Mouse (Mus musculus) mesoderm, embryonic 11.5 days (tissue): ENCODE results near the gene Dlk1.
A peak's percentile ranks its signal among the peaks of the same experiment; 100 is the strongest.

ENCODE experiments used
- DNase-seq: peaks from one replicate; pipeline ENCODE4 v3.0.0-alpha.2; 2012; ENCODE audit warnings: low read depth, low spot score

The Dlk1 gene

DNA sequence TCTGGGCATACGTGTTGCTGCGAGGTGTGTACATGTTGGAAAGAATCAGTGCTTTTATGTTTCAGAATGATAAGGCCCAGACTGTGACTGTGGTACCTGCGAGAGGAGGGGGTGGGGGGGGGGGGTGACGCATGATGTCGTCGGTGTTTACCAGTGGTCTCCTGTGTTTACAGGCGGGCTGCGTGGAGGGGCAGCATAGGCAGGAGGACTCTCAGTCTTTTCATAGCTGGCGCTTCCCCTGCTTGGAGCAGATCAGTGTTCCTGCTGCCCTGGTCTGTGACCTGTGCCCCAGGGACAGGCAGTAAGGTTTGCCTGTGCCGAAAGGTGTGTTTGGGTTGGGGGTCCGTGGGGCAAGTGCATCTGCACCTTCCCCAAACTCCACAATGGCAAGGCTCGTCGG lies at the start of gene Dlk1:
TSS of gene Dlk1 (plus strand) at position 232 of the 400 bp plus-strand sequence.
- no peak for DNase-seq

GRCm38 (mm10) chr12:109402943-109403342 lies 49.7 kb upstream of the Dlk1 start:
- DNase-seq = no peak

DNA sequence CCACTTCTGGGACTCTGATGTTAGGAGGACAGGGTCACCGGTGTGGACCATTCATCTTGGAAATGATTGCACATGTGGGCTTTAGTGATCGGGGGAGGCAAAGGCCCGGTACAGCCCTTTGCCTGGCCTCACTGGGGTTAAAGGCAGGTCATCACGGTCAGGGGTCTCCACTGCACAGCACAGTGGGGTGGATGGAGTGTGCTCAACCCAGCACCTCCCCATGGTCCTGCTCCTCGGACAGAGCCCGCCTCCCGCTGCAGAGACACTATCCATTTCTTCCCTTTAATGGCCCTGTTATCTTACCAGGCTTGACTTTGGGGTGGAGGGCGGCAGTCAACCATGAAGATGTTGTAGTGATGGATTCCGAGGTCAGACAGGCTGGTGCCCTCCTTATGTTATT lies 48.9 kb upstream of the Dlk1 start:
- DNase-seq = no peak

- DNase-seq = no peak
Observed at GRCm38 (mm10) chr12:109406018-109406417, 46.6 kb upstream of the Dlk1 start.

DNA sequence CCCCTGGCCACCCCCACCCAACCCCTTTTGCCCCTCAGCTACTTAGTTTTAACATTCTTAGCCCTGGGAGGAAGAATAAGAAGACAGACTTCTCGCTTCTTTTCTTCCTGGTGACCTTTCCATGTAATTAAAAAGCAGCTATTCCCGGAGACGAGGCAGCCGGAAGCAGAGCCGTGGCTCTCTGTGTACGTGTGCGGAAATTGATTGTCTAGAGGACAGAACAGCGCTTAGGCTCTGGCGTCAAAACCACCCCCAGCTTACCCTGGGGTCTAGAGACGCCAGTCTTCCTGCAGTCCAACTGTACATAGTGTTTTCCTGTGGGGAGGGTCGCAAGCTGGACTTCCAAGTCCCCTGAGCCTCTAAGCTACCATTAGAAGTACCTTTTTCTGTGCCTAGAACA lies 41.9 kb upstream of the Dlk1 start:
- DNase-seq = no peak

DNA sequence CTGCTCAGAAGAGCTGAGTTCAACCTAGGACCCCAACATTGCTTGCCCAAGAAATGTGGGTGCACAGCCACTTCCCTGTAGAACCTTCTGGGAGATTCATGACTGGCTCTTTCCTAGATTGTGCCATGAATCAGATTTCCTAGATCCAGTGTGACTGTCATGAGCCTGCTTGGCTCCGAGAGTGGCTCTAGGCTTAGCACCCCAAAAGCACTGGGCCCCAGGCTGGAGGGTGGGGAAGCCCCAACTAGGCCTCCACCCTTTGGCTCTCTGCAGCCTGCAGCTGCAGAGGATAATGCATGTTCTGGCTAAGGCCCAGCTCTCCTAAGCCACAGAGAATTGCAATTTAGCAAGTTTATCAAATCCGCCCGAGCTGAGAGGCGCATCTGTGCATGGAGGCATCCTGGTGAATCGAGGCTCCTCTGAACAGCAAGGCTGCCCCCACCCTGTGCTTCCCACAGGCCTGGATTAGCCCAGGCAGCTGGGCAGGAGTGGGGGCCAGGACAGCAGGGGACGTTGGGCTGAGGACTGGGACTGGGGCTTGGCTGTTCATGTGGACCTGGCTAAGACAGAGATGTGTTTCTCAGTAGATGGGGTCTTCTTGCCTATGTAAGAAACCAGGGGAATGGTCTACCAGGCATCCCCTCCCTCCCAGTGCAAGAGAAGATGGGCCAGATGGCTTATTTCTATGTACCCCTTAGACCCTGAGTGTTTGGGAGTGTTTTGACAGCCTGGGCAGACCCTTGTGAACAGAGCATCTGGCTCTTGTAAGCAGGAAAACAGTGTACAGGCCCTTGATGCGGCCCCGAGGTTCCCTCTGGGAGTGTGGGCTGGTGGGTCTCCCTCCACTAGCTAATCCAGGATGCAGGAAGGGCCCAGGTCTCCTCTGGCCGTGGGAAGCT lies 41.2 kb upstream of the Dlk1 start:
- DNase-seq = no peak

GRCm38 (mm10) chr12:109412071-109412440 lies 40.6 kb upstream of the Dlk1 start:
- no peak for DNase-seq

DNA sequence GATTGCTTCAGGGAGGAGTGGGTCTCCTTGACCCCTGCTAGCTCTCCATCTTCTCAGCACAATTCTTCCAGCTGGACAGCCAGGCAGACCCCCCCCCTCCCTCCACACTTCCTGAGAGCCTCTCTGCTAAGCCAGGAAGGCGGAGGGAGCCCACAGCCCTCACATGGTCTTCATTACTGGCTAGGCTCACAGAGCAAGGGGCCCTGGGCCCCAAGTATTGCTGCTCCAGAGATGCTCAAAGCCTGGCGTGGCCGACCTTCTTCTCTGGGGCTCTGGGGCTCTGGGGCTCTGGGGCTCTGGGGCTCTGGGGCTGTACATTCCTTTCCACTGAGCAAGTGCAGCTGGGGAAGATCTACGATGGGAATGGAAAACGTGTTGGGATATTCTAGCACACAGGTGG lies 39.9 kb upstream of the Dlk1 start:
- peak; percentile 69 for DNase-seq

GRCm38 (mm10) chr12:109413321-109413720 lies 39.3 kb upstream of the Dlk1 start:
- no peak for DNase-seq

- DNase-seq = no peak
Observed at GRCm38 (mm10) chr12:109416681-109417080, 35.9 kb upstream of the Dlk1 start.

DNA sequence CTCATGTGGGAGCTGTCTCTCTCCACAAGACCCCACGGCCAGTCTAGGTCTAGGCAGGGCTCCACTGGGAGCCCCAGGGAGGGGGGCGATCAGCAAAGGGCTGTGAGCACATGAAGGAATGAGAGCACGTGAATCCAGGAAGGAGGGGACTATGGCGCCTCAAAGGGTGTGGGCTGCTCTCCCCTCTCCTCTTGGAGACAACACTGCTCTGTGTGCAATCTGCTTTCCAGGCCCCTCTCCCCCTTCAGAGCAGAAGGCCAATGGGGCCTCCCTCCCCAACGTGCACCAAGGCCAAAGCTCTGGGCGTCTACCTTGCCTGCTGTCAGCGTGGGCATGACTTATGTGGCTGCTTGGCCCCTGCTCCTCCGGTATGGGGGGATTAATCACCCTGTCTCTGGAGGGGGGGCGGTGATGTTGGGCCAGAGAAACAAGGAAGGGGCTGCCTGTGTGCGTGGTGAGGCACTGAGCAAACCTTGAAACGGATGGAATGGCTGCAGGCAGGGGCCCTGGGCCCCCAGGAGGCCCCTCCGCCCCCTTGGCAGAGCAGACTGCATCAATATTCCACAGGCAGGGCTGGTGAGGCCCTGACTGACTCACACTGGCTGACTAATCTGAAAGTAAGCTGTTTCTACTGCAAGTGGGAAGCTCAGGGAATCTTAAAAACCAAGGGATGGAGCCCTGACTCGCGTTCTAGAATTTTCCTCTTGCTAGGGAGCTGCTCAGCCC lies 35.0 kb upstream of the Dlk1 start:
- DNase-seq = peak; percentile 88

- DNase-seq = no peak
Observed at GRCm38 (mm10) chr12:109420006-109420405, 32.6 kb upstream of the Dlk1 start.

DNA sequence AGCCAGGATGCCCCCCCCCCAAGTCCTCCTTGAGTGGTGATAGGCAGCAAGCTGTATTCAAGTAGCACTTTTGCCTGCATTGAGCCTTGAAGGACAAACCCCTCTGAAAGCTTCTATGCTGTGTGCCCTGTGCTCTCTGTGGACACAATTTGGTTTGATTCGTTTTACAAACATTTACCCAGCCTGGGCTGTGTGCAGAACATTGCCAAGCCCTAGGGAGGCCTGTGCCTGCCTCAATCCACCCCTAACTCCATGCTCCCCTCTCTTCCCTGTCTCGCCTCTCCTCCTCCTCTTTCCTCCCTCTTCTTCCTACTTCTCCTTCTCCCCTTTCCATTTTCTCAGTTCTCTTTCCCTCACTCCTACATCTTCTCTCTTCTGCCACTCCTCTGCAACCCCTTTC lies 29.5 kb upstream of the Dlk1 start:
- DNase-seq = no peak

DNA sequence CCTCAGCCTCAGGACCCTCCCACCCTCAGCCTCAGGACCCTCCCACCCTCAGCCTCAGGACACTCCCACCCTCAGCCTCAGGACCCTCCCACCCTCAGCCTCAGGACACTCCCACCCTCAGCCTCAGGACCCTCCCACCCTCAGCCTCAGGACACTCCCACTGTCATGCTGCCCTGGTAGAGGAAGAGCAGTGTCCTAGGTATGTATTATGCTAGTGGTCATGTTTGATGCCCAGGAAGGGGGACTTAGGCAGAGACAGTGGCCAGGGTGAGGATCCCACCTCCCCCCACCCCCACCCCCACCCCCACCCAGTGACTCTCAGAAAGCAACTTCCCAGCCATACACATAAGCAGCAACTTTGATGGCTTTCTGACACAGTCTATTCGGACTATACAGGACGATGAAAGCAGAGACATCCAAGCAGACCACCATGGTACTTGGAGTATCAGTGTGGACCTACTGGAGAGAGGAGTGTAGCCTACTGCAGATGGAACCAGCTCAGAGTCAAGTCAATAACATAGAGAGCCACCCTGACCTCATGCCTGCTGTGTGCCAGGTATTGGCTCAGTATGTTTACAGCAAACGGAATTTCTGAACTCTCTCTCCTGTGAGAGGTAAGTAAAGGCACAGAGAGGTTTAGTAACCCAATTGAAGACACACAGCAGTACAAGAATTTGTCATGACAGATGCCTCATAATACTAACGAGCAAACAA lies 28.8 kb upstream of the Dlk1 start:
- no peak for DNase-seq

GRCm38 (mm10) chr12:109424753-109425332 lies 27.8 kb upstream of the Dlk1 start:
- DNase-seq = no peak

GRCm38 (mm10) chr12:109425982-109426381 lies 26.6 kb upstream of the Dlk1 start:
- no peak for DNase-seq

DNA sequence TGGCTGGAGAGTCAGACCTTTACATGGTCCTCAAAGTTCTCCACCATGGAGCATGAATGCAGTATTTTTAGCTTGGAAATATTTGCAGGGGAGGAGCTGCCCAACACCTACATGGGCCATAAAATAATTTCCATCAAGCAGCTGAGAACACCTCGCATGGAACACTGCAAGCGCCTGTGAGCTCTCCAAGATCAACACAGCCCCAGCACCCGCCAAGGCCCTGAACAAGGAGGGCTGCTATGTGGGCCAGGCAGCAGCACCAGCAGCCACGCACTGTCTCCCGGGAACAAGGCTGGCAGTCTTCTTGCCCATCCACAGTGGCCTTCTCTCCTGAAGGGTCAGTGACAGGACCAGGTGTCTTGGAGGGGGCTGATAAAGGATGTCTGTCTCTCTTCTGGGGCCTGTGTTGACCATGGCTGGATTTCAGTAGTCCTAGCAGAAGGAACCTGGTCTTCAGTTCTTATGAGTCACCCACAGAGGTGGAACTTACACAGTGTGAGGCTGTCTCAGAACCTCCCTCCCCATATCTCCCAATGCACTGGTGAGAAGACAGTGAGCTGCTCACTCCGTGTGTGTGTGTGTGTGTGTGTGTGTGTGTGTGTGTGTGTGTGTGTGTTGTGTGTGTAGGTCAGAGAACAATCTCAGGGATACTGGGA lies 20.0 kb upstream of the Dlk1 start:
- no peak for DNase-seq

DNA sequence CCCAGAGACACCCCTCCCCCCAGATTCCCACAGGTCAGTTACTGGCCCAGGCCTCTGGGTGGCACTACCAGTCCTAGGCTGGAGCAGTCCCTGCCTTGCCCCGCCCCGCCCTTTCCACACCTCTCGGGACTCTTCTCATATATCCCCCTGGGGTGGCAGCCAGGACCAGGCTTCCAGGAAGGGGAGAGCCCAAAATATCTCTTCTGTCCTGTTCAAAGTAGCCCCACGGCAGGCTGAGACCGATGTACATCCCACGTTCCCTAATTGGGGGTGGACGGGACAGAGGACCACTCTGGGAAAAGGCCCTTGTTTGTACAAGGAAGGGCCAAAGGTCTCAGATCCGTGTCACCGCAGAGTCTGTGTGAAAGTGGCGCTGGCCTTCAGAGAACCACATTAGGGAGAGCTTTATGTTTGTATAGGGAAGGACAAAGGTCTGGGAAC lies 16.2 kb upstream of the Dlk1 start:
- no peak for DNase-seq

DNA sequence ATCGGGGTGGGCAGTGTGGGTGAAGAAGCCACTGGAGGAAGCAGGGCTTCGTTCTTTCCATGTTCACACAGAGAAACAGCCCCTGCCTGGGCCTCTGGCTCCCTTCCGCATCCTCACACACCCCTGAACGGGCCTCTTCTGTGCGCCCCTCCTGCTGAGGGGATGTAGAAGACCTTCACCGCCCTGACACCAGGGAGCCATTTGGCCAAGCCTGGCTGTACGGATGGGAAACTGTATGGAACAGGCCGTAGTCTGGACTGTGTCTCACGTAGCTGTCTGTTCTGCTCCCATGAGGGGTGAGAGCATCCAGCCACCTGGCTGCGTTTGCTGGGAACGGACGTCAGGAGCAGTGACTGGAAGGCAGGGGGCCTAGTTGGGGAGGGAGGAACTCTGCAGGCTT lies 15.8 kb upstream of the Dlk1 start:
- no peak for DNase-seq

DNA sequence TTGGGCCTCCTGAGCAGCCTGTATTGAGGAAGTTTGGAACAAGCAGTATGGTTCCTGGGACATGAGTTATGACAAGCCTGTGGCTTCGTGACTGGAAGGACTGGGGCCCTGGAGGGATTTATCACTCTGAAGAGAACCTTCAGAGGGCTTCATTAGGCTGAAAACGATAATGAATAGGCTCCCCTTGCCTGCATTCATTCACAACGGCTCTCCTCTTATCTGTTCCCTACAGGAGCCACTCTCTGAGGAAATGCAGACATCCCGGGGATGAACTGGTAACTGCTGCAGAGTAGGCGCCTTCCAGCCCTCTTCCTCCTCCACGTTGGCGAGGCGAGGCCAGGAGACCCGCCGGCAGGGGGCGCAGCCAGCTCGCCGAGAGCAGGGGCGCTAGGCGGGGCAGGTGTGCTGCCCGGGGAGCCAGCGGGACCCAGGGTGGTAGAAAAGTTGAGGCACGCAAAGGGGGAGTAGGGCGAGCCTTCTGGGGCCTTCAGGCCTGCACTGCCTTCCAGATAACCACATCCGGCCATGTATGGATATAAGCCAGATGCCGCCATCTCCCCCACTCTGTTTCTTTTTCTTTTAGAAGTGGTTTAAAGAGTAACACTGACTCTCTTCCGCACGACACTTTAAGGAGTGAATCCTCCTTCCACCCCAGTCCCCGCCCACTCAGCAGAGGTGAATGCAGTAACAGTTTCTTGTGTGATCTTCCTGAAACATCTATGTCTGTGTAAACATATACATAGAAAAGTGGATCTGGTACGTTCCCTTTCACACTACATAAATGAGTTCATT lies 14.9 kb upstream of the Dlk1 start:
- DNase-seq = peak; percentile 80

DNA sequence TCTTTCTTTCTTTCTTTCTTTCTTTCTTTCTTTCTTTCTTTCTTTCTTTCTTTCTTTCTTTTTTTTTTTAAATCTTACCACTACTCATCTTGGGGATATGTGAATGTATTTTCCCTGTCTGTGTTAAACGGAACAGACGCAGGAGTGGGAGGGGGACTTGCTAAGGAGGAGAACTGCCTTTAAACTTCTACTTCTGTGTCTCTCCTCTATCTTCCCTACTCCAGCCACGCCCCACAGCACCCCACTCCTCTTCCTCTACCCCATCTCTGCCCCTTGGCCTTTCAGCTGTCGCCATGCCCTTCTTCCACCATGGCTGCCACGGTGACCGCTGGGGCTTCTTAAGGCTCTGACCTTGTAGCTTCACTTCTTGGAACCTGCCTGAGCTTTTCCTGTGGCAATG lies 14.2 kb upstream of the Dlk1 start:
- no peak for DNase-seq
